Mouse (Mus musculus): Measurements from ENCODE around the gene Trmt2a. TPM values are rescaled to one million over a fixed set of nuclear protein-coding genes. Genes with fewer than 3 reads are reported as not detected.

Gene Trmt2a
- polyA plus RNA-seq, 1 experiment from 2014 or later: 95.4 TPM

- peak overlapping the region; percentile 90 for H3K4me2 ChIP-seq (ENCODE audit: low read length)
- WGBS: 6% methylated on average over 19 of the region's 19 CpGs
- H3K9me3 ChIP-seq (replicated peaks; ENCODE audit: control insufficient read depth, low read length): no peaks in the 10 kb centered on the region
- DNase-seq (ENCODE audit: low spot score) (peak; percentile 76), ATAC-seq (peak; percentile 78)
- peak overlapping the region; percentile 88 for H3K27ac ChIP-seq (ENCODE audit: low read depth, low read length)
- H3K27me3 ChIP-seq (replicated peaks; ENCODE audit: control insufficient read depth, insufficient read depth, low read length): no peaks in the 10 kb centered on the region
- H3K9ac ChIP-seq (ENCODE audit: low read length): peak overlapping the region; percentile 88
- H3K4me1 ChIP-seq (ENCODE audit: control insufficient read depth, insufficient read depth, low read length): peaks cover 16% of the 10 kb centered on the region
- peak overlapping the region; percentile 84 for H3K4me3 ChIP-seq (ENCODE audit: low read depth, low read length)
- H3K36me3 ChIP-seq (ENCODE audit: control insufficient read depth, insufficient read depth, low read length): peaks cover 33% of the 10 kb centered on the region
These were observed 13.0 kb upstream of the Trmt2a start for GRCm38 (mm10) chr16:18235389-18236065.

- DNase-seq (ENCODE audit: low spot score) (no peak), ATAC-seq (no peak)
- WGBS: 78% methylated on average over 7 of the region's 7 CpGs
- Histone ChIP-seq H3K4me3 (ENCODE audit: low read depth, low read length) (no peak overlapping the region), H3K9me3 (replicated peaks; ENCODE audit: control insufficient read depth, low read length) (no peaks in the 10 kb centered on the region), H3K9ac (ENCODE audit: low read length) (no peak overlapping the region), H3K27ac (ENCODE audit: low read depth, low read length) (no peak overlapping the region), H3K4me2 (ENCODE audit: low read length) (no peak overlapping the region), H3K27me3 (replicated peaks; ENCODE audit: control insufficient read depth, insufficient read depth, low read length) (no peaks in the 10 kb centered on the region), H3K4me1 (ENCODE audit: control insufficient read depth, insufficient read depth, low read length) (peaks cover 16% of the 10 kb centered on the region), H3K36me3 (ENCODE audit: control insufficient read depth, insufficient read depth, low read length) (peaks cover 44% of the 10 kb centered on the region)
These were observed 11.6 kb upstream of the Trmt2a start for GRCm38 (mm10) chr16:18236676-18237501.

- ATAC-seq: no peak
- no peak overlapping the region for H3K9ac ChIP-seq (ENCODE audit: low read length)
- H3K27ac ChIP-seq (ENCODE audit: low read depth, low read length): no peak overlapping the region
- H3K4me1 ChIP-seq (ENCODE audit: control insufficient read depth, insufficient read depth, low read length): peaks cover under 1% of the 10 kb centered on the region
- H3K9me3 ChIP-seq (replicated peaks; ENCODE audit: control insufficient read depth, low read length): no peaks in the 10 kb centered on the region
- 92% methylated on average over 10 of the region's 10 CpGs for WGBS
- no peak for DNase-seq (ENCODE audit: low spot score)
- H3K4me3 ChIP-seq (ENCODE audit: low read depth, low read length): no peak overlapping the region
- H3K36me3 ChIP-seq (ENCODE audit: control insufficient read depth, insufficient read depth, low read length): peaks cover 89% of the 10 kb centered on the region
- H3K27me3 ChIP-seq (replicated peaks; ENCODE audit: control insufficient read depth, insufficient read depth, low read length): no peaks in the 10 kb centered on the region
- H3K4me2 ChIP-seq (ENCODE audit: low read length): no peak overlapping the region
These were observed 6.9 kb upstream of the Trmt2a start for GRCm38 (mm10) chr16:18241581-18241980.

GRCm38 (mm10) chr16:18247521-18248399, 719 bp upstream of the Trmt2a start:
- H3K4me3 ChIP-seq (ENCODE audit: low read depth, low read length): peak overlapping the region; percentile 95
- H3K4me2 ChIP-seq (ENCODE audit: low read length): peak overlapping the region; percentile 82
- H3K4me1 ChIP-seq (ENCODE audit: control insufficient read depth, insufficient read depth, low read length): peaks cover 24% of the 10 kb centered on the region
- under 1% methylated on average over 33 of the region's 33 CpGs for WGBS
- 0 out of 2 replicates have a peak, but pooled peaks have one; percentile 0 for ATAC-seq
- DNase-seq (ENCODE audit: low spot score): peak; percentile 41
- H3K27me3 ChIP-seq (replicated peaks; ENCODE audit: control insufficient read depth, insufficient read depth, low read length): no peaks in the 10 kb centered on the region
- H3K9me3 ChIP-seq (replicated peaks; ENCODE audit: control insufficient read depth, low read length): no peaks in the 10 kb centered on the region
- peak overlapping the region; percentile 94 for H3K9ac ChIP-seq (ENCODE audit: low read length)
- peak overlapping the region; percentile 89 for H3K27ac ChIP-seq (ENCODE audit: low read depth, low read length)
- peaks cover 72% of the 10 kb centered on the region for H3K36me3 ChIP-seq (ENCODE audit: control insufficient read depth, insufficient read depth, low read length)

GRCm38 (mm10) chr16:18249364-18249967, 987 bp downstream of the Trmt2a start:
- H3K9me3 ChIP-seq (replicated peaks; ENCODE audit: control insufficient read depth, low read length): no peaks in the 10 kb centered on the region
- H3K27me3 ChIP-seq (replicated peaks; ENCODE audit: control insufficient read depth, insufficient read depth, low read length): no peaks in the 10 kb centered on the region
- H3K36me3 ChIP-seq (ENCODE audit: control insufficient read depth, insufficient read depth, low read length): peaks cover 72% of the 10 kb centered on the region
- H3K4me1 ChIP-seq (ENCODE audit: control insufficient read depth, insufficient read depth, low read length): peaks cover 24% of the 10 kb centered on the region
- peak overlapping the region; percentile 82 for H3K4me2 ChIP-seq (ENCODE audit: low read length)
- DNase-seq (ENCODE audit: low spot score) (no peak), ATAC-seq (no peak; the same call in 1 of the 2 replicates)
- peak overlapping the region; percentile 89 for H3K27ac ChIP-seq (ENCODE audit: low read depth, low read length)
- H3K9ac ChIP-seq (ENCODE audit: low read length): peak overlapping the region; percentile 94
- 8% methylated on average over 27 of the region's 27 CpGs for WGBS
- peak overlapping the region; percentile 95 for H3K4me3 ChIP-seq (ENCODE audit: low read depth, low read length)

- 57% methylated on average over 4 of the region's 4 CpGs for WGBS
- Histone ChIP-seq H3K36me3 (ENCODE audit: control insufficient read depth, insufficient read depth, low read length) (peaks cover 71% of the 10 kb centered on the region), H3K9me3 (replicated peaks; ENCODE audit: control insufficient read depth, low read length) (no peaks in the 10 kb centered on the region), H3K9ac (ENCODE audit: low read length) (peak overlapping the region; percentile 94), H3K4me1 (ENCODE audit: control insufficient read depth, insufficient read depth, low read length) (peaks cover 24% of the 10 kb centered on the region), H3K4me3 (ENCODE audit: low read depth, low read length) (peak overlapping the region; percentile 95), H3K27me3 (replicated peaks; ENCODE audit: control insufficient read depth, insufficient read depth, low read length) (no peaks in the 10 kb centered on the region), H3K27ac (ENCODE audit: low read depth, low read length) (no peak overlapping the region), H3K4me2 (ENCODE audit: low read length) (peak overlapping the region; percentile 82)
- ATAC-seq: no peak
- no peak for DNase-seq (ENCODE audit: low spot score)
These were observed 1.8 kb downstream of the Trmt2a start for GRCm38 (mm10) chr16:18250231-18250630.

- WGBS: 72% methylated on average over 10 of the region's 10 CpGs
- ATAC-seq: no peak
- H3K27ac ChIP-seq (ENCODE audit: low read depth, low read length): no peak overlapping the region
These were observed 2.6 kb downstream of the Trmt2a start for GRCm38 (mm10) chr16:18250828-18251790.

More at GRCm38 (mm10) chr16:18250828-18251790, 2.6 kb downstream of the Trmt2a start:
- H3K9ac ChIP-seq (ENCODE audit: low read length): peak overlapping the region; percentile 94
- peaks cover 24% of the 10 kb centered on the region for H3K4me1 ChIP-seq (ENCODE audit: control insufficient read depth, insufficient read depth, low read length)
- DNase-seq (ENCODE audit: low spot score): no peak
- H3K4me3 ChIP-seq (ENCODE audit: low read depth, low read length): no peak overlapping the region
- H3K9me3 ChIP-seq (replicated peaks; ENCODE audit: control insufficient read depth, low read length): no peaks in the 10 kb centered on the region
- H3K27me3 ChIP-seq (replicated peaks; ENCODE audit: control insufficient read depth, insufficient read depth, low read length): no peaks in the 10 kb centered on the region
- peak overlapping the region; percentile 82 for H3K4me2 ChIP-seq (ENCODE audit: low read length)
- H3K36me3 ChIP-seq (ENCODE audit: control insufficient read depth, insufficient read depth, low read length): peaks cover 69% of the 10 kb centered on the region
